Mouse (Mus musculus) urinary bladder, postnatal 10 days (tissue): ENCODE results near the gene Napb.

Source experiments
- DNase-seq: peaks from one replicate; pipeline ENCODE4 v3.0.0; 2022; ENCODE audit warnings: low spot score

The Napb gene

GRCm38 (mm10) chr2:148687971-148688370 lies 44.3 kb downstream of the Napb start:
- DNase-seq = no peak

DNA sequence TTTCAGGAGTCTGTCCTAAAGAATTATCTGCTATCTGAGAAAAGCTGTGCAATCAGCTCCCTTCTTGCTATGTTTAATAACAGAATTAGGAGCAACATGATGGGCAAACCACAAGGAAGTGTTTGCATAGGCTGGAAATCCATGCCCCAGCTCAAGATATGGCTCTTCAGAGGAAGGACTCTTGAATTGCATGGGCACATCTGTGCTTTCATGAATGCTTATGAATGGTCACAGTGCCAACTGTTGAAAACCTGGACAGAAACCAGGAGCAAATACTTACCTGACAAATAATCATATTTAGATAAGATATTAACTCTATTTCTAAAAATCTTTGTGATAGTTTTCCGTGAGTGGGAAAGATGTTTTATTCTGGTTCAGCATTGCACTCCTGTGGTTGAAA lies 45.4 kb downstream of the Napb start:
- no peak for DNase-seq

- no peak for DNase-seq
Observed at GRCm38 (mm10) chr2:148685709-148686108, 46.6 kb downstream of the Napb start.

DNA sequence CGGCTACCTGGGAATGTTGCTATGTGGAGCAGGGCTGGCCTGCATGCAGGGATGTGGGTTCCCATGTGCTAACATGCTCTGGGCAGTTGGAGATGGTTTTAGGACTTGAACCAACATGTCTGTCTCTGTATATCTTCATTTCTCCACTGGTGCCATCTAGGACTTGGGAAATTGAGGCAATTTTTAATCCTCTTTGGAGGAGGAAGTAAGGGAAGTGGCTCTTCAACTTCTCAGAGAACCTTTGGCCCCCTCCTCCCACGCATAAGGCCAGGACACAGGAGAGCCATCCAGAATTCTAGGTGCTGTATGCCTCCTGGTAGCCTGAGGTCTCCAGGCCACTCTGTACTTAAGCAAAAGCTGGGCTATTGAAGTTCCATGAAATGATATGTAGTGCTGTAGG lies 47.3 kb downstream of the Napb start:
- DNase-seq = no peak

GRCm38 (mm10) chr2:148683031-148683430 lies 49.2 kb downstream of the Napb start:
- no peak for DNase-seq

- no peak for DNase-seq
Observed at GRCm38 (mm10) chr2:148681461-148681891, 50.8 kb downstream of the Napb start.

GRCm38 (mm10) chr2:148680775-148681291 lies 51.4 kb downstream of the Napb start, which contains the start of gene Gzf1:
Gzf1 (plus strand) TSS chr2:148681023.
- peak; percentile 98 for DNase-seq

- DNase-seq = no peak
Observed at GRCm38 (mm10) chr2:148679346-148679745, 52.9 kb downstream of the Napb start.

DNA sequence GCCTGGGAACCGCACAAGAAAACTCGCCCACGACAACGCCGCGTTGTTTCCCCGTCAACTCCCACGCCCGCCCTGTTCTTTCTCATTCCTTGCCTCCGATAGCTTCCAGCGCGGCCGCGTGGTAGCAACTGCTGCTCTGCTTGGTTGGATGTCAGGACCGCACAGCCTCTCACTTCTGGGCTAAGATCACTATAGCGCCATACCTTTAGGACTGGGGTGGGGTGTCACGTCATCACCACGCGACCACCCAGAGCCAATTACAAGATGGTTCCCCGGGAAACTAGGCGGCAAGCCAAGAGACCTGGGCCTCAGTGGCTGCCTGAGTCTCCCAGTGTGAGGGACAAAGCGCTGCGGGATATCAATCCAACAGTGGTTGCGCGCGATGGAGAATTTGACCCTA lies 54.5 kb downstream of the Napb start:
- no peak for DNase-seq

DNA sequence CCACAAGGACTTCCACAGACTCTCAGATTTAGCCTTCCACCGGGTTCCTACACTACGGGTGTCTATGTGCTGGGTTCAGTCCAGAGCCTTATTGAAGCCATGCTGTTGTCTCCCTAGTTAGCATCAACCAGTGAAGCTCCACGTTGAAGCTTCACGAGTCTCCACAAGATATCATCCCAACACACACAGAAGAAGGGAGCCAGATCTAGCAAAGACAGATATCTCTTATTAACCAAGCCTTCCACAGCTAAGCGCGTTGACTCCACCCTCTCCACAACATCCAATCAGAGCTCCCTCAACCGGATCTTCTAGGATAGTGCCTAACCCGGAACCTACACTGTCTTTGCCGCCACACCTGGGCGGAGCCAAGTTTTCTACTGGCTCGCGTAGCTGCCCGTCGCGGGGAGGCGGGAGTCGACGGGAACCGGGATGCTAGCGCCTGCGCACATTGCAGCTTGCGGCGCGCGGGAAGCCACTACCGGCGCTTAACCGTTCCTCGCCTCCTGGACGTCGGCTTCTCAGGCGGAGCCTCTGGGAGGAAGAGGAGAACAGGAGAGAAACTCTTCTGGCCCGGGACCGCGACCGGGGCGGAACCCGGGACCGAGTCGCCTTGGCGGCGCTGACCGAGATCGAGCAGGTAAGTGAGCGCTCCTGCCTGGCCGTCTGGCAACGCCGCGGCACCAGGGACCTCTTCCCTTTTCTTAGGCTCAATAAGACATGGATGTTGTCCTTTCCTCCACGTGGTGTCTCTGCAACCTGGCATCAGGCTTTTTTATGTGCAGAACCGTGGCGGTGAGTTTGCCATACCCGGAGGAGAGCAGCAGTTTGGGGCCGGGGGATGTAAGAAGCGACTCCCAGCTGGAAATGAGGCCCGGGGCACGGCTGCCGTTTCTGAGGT lies 59.8 kb downstream of the Napb start, which contains the start of gene Nxt1:
Gene Nxt1, plus strand, starts transcription at position 403 of the 898 bp plus-strand sequence.
- DNase-seq = peak; percentile 98

DNA sequence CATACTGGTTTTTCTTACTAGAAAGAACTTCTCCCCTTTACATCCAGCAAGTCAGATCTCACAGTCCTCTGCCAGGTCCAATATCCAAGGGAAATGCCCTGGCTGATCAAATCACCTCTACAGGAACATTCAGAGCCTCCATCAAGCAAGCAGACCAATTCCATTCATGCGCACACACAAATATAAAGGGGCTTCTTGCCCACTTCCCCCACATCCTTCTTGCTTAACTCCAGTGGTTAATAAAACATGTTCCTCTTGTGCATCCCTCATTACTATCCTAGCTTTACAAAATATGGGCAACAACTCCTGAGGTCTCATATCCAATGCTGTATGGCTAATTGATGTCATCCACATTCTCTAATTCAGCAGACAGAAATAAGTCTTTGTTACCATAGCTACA lies 68.8 kb downstream of the Napb start:
- DNase-seq = no peak

DNA sequence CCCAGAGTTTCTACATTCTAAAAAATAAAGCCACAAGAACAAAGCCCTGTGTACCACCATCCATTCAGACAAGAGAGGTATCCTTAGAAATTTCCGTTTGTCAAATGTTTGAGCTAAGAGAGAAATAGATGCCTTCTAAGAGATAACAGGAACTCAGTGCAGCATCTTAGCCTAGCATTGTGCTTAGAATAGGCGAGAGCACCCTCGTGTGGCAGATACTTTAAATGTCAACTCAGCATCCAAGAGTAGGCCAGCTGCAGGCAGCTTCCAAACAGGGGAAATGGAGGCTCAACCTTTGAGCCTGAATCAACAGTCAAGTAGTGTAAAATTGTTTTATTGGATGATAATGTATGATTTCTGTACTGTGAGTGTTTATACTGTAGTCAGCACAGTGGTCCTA lies 77.3 kb downstream of the Napb start:
- DNase-seq = no peak

DNA sequence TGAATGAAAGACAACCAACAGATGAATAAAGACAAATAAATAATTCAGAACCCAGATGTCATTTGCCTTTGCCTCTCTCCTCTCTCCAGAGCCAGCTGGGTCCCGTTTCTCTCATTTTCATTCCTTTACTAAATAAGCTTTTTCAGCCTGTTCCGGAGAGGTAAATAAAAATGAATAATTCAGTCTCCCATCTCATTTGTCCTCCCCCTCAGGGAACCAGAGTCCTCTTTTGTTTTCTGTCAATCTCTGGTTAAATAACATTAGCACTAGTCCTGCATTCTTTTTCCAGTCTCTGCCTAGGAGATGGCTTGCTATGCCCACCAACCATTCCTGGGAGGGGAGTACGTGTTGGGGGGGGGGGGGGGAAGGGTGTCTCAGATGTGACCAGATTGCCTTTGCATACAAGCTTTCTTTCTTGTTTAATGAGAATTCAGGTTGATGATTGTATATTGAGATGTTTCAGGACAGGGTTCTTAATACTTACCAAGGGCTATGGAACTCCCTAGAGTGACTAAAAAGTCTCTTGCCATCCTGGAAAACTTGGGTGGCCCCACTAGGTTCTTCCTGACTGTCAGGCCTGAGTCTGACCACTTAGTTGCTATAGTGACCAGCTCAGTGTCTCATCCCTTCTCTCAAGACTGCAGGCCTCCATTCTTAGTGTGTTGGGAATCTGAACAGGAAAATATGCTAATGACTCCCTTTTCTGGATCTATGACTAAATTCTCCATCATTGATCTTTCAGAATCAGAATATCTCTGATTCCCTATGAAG lies 81.5 kb downstream of the Napb start:
- no peak for DNase-seq

GRCm38 (mm10) chr2:148644421-148645000 lies 87.8 kb downstream of the Napb start:
- DNase-seq = no peak
